Mouse (Mus musculus): ENCODE results near the gene Chrna9.

- TF ChIP-seq CTCF (IDR thresholded peaks at IDR 0.05; ENCODE audit: borderline replicate concordance, insufficient read depth, low read length), result no peak
- no peak for TF ChIP-seq POLR2A (IDR thresholded peaks at IDR 0.05; ENCODE audit: low read depth, low read length)
These were observed 15.5 kb downstream of the Chrna9 start for GRCm38 (mm10) chr5:65950236-65950635.

Measured in embryonic fibroblast, embryonic 13.5 days (primary cell).